Mouse (Mus musculus) c-Kit-positive CD71-positive TER-119-positive erythroid progenitor cells, embryonic 14.5 days (primary cell): ENCODE measurements around the gene Csf2rb2.
"Not testable (repeated sequence)": the region's sequence is repeated elsewhere in the genome, so short reads cannot be mapped to it uniquely, and the experiment has no call there.

Experiments used
- DNase-seq: peaks from one replicate; pipeline ENCODE4 v3.0.0-alpha.2; 2013; ENCODE audit warnings: low spot score

Gene Csf2rb2

DNA sequence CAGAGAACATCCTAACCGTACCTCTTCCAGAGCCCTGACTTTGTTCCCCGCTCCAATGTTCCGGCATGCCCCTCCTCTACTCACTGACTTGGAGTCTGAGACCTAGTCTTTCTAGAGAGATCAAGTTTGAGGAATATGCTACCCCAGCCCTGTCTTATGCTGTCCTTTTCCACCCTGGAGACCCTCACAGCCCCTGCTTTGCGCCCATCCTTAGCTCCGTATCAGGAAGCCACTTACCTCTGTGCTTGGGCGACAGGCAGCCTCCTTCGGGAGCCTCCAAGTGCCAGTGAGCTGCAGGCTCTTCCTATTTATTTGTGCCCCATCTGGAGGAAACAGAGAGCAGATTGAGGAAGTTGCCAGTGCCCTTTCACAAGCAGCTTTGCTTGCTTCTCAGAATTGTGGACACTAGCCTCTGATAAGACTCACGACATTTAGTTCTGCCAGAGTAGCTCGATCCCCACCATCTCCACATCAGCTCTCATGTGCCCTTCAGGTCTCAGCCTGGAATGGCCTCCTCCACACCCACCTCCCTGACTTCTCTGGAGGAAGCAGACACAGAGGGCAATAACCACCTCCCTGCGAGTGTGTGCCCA lies at the start of gene Csf2rb2:
Gene Csf2rb2 (minus strand): TSS at position 381 of the 593 bp plus-strand sequence.
- DNase-seq = no peak

DNA sequence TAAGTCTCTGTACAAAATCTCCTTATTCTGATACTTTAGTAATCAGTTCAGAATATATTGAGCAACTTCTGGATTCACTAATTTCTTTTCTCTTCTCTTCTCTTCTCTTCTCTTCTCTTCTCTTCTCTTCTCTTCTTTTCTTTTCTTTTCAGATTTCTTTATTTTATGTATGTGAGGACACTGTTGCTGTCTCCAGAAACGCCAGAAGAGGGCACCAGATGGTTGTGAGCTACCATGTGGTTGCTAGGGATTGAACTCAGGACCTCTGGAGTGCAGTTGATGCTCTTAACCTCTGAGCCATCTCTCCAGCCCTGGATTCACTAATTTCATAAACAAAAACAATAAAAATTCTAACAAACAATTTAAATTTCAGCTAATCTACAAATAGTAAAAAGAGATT lies 49.4 kb upstream of the Csf2rb2 start:
- peak; percentile 18 for DNase-seq

DNA sequence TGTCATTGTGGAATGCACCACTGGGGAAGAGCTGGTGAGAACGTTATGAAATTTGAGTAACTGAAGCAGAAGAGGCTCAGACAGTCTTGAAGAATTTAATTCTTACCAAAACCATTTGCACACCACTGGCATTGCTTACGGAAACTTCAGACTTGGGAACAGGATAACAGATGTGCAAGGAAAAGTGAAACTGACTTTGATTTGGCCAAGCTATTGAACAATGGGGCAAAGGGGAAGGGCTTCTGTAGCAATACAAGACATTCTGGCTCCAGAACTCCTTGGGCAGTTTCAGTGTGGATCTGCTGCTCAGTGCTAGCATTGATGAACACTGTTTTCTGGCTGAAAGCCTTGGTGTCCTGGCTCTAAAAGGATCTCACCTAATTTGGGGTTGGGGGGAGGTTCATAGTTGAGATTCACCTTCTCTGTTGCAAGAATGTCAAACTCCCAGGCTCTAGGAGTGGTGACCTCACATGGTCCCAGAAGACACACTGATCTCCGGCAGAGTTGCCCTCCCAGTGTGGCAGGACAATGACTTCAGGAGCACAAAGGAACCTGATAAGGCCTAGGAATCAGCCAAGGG lies 46.2 kb upstream of the Csf2rb2 start:
- DNase-seq = no peak

DNA sequence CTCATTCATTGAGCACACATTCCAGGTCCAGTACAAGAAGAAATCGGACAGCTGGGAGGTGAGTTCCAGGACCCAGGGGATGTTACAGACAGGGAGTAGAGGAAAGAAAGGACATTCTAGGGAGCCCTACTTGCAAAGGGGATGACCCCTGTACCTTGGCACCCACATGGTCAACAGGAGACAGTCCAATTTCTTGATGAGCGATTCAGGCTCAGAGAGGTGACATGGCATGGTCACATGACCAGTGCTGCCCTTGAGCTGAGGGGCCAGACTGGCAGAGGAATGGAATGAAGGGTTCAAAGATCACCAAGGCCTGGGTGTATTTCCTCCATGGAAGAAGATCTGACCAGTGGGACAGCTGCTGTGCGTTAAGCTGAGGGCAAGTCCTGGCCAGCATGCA lies 39.0 kb upstream of the Csf2rb2 start:
- DNase-seq = no peak

GRCm38 (mm10) chr15:78343683-78344082 lies 38.2 kb upstream of the Csf2rb2 start:
- DNase-seq = no peak

DNA sequence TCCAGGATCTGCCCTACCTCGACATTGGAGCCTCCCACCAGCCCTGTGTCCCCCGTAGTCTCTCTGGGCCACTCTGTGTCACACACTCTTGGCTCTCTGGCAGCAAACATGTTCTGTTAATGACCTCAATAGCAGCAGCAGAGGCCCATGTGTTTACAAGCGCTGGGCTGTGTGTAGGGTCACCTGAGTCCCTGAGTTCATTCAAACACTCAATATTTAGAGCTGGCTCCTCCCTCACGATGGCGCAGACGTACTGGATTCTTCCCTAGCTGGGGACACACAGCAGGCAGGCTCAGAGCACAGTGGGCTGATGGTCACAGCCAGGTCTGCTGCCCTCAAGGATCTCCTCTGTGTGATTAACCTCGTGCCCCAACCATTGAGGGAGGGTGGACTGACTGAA lies 35.4 kb upstream of the Csf2rb2 start:
- DNase-seq = not testable (repeated sequence)

DNA sequence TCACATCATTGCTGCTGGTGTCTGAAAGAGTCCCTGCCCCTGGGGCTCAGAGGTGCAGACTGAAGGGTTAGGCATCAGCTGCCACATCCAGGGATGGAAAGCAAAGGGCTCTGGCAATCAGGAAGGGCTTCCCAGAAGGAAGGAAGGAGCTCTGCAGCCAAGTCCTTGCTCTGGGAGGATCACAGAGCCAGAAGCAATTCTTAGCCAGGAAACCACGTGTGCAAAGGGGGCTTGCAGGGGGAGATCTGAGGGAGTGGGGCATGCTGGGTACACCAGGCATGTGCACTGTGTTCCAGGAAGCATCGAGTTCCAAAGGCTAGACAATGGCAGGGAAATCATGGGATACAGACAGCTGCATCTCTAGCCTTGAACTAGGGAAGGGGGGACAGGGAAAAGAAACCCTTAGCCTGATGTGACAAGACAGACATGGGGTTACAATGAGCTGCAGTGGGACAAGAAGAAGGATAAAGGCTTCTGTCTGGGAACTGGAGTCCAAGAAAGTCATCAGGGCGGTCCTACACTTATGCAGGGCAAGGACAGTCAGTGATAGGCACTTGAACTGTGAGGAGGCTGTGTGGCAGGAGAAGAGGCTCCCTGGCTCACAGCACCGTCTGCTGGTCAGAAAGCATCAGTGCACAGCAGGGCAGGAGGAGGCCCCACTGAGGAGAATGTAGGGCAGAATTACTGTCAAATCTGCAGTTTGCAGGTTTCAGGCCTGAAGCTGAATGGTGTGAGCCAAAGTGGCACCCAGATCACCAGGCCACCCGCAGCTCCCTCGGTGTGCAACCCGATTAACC lies 34.3 kb upstream of the Csf2rb2 start:
- peak; percentile 20 for DNase-seq

- no peak for DNase-seq
Measured at GRCm38 (mm10) chr15:78334380-78334779, 28.9 kb upstream of the Csf2rb2 start.

DNA sequence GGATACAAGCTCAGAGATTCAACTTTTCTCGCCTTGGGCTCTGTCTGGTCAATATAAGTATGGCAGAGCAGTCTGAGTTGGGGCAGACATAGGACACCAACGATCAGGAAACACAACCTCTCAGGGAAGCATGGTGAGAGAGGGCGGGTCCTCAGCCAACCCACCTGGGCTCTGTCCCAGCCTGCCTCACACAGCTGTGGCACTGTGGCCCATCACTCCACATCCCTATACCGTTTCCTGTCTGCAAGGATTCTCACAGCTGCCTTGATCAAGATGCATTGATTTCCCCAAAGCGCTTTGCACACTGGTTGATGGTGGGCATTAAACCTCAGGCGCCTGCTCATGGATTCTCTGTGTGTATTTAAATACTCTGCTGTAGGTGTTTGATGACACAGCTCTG lies 27.5 kb upstream of the Csf2rb2 start:
- DNase-seq = no peak

- no peak for DNase-seq
Measured at GRCm38 (mm10) chr15:78331523-78332340, 26.2 kb upstream of the Csf2rb2 start.

GRCm38 (mm10) chr15:78330706-78331105 lies 25.2 kb upstream of the Csf2rb2 start:
- DNase-seq = no peak

GRCm38 (mm10) chr15:78329972-78330371 lies 24.5 kb upstream of the Csf2rb2 start:
- DNase-seq = not testable (repeated sequence)

GRCm38 (mm10) chr15:78328520-78329097 lies 23.1 kb upstream of the Csf2rb2 start:
- DNase-seq = no peak

GRCm38 (mm10) chr15:78327753-78328341 lies 22.3 kb upstream of the Csf2rb2 start:
- not testable (repeated sequence) for DNase-seq

GRCm38 (mm10) chr15:78326747-78327146 lies 21.2 kb upstream of the Csf2rb2 start:
- DNase-seq = no peak

GRCm38 (mm10) chr15:78325671-78326339 lies 20.3 kb upstream of the Csf2rb2 start, which contains the start of gene Csf2rb:
Csf2rb (plus strand) TSS chr15:78325752.
- DNase-seq = no peak

- DNase-seq = no peak
Measured at GRCm38 (mm10) chr15:78324294-78324693, 18.8 kb upstream of the Csf2rb2 start.

DNA sequence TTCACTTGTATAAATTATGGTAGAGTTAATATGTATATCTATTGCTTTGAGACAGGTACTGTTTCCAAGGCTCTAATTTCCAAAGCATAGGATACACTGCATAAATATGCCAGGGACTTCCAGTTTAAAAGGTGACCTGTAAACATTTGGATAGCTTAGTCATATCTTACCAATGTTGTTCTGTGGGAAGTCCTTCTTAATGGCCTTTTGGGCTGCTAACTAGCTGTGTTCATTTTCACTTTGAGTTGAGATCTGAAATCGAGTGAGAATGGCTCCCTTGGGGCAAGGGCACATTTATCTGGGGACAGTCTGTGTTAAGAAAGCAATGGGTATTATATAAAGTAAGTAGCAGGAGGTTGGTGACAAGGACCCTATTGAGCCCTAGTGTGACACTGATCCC lies 17.8 kb upstream of the Csf2rb2 start:
- no peak for DNase-seq

- DNase-seq = peak; percentile 16
Measured at GRCm38 (mm10) chr15:78320825-78321496, 15.4 kb upstream of the Csf2rb2 start.
